Mouse (Mus musculus): ENCODE data around the gene Arf3. TPM values are rescaled to one million over a fixed set of nuclear protein-coding genes. Genes with fewer than 3 reads are reported as not detected.

The Arf3 gene
- total RNA-seq, 2 experiments from 2014 or later: 636 TPM

GRCm38 (mm10) chr15:98726079-98726478, 36.9 kb downstream of the Arf3 start:
- no peak for DNase-seq (ENCODE audit: low spot score in 2 of 2)

GRCm38 (mm10) chr15:98724441-98724840, 38.6 kb downstream of the Arf3 start:
- DNase-seq (ENCODE audit: low spot score in 2 of 2): no peak

GRCm38 (mm10) chr15:98722854-98723253, 40.2 kb downstream of the Arf3 start:
- DNase-seq (ENCODE audit: low spot score in 2 of 2): no peak

- no peak for DNase-seq (ENCODE audit: low spot score in 2 of 2)
Measured at GRCm38 (mm10) chr15:98722191-98722590, 40.8 kb downstream of the Arf3 start.

- DNase-seq (ENCODE audit: low spot score in 2 of 2): no peak
Measured at GRCm38 (mm10) chr15:98717301-98717700, 45.7 kb downstream of the Arf3 start.

GRCm38 (mm10) chr15:98714230-98714652, 48.8 kb downstream of the Arf3 start:
- no peak for DNase-seq (ENCODE audit: low spot score in 2 of 2)

GRCm38 (mm10) chr15:98710442-98710841, 52.6 kb downstream of the Arf3 start:
- DNase-seq (ENCODE audit: low spot score in 2 of 2): peak; percentile 72 to 78

- peak; percentile 87 to 90 for DNase-seq (ENCODE audit: low spot score in 2 of 2)
Measured at GRCm38 (mm10) chr15:98707766-98708372, 55.1 kb downstream of the Arf3 start, which contains the start of gene Ccdc65. TSS of gene Ccdc65 (plus strand) at chr15:98708207.

GRCm38 (mm10) chr15:98704312-98704711, 58.7 kb downstream of the Arf3 start:
- DNase-seq (ENCODE audit: low spot score in 2 of 2): no peak

- DNase-seq (ENCODE audit: low spot score in 2 of 2): peak; percentile 95 to 96
Measured at GRCm38 (mm10) chr15:98699190-98700105, 63.6 kb downstream of the Arf3 start.

GRCm38 (mm10) chr15:98696216-98696615, 66.8 kb downstream of the Arf3 start:
- no peak for DNase-seq (ENCODE audit: low spot score in 2 of 2)

GRCm38 (mm10) chr15:98695726-98696125, 67.3 kb downstream of the Arf3 start:
- no peak for DNase-seq (ENCODE audit: low spot score in 2 of 2)

- no peak for DNase-seq (ENCODE audit: low spot score in 2 of 2)
Measured at GRCm38 (mm10) chr15:98692171-98692715, 70.8 kb downstream of the Arf3 start.

GRCm38 (mm10) chr15:98691486-98692147, 71.4 kb downstream of the Arf3 start:
- no peak for DNase-seq (ENCODE audit: low spot score in 2 of 2)

GRCm38 (mm10) chr15:98689682-98690081, 73.3 kb downstream of the Arf3 start:
- DNase-seq (ENCODE audit: low spot score in 2 of 2): no peak

Other genes with a start within 250 kb of the Arf3 start
- gene Kansl2, start 228.9 kb downstream of the Arf3 start, total RNA-seq (2021): 10 to 100 TPM; 71.9 to 73.2 TPM
- 10 to 100 TPM; 36.0 to 51.6 TPM for gene Ccnt1, start 192.3 kb downstream of the Arf3 start, total RNA-seq (2021)
- gene 4930415O20Rik, start 192.2 kb downstream of the Arf3 start, total RNA-seq (2021): not detected
- 10 to 100 TPM; 41.4 to 44.6 TPM for gene Adcy6, start 153.1 kb downstream of the Arf3 start, total RNA-seq (2021)
- 100 to 1,000 TPM; 139 to 147 TPM for gene Cacnb3, start 132.4 kb downstream of the Arf3 start, total RNA-seq (2021)
- 10 to 100 TPM; 78.3 to 81.4 TPM for gene Ddx23, start 100.3 kb downstream of the Arf3 start, total RNA-seq (2021)
- gene Rnd1, start 85.8 kb downstream of the Arf3 start, total RNA-seq (2021): 10 to 100 TPM; 31.2 to 34.3 TPM
- 10 to 100 TPM in 1 of 2 experiments, 1 to 10 TPM in 1; 9.7 to 14.2 TPM for gene Ccdc65, start 55.0 kb downstream of the Arf3 start, total RNA-seq (2021)
- 1 to 10 TPM; 2.2 to 2.6 TPM for gene Fkbp11, start 35.0 kb downstream of the Arf3 start, total RNA-seq (2021)
- gene Wnt10b, start 14.9 kb upstream of the Arf3 start, total RNA-seq (2021): under 1 TPM; 0.25 to 0.37 TPM
- gene Wnt1, start 26.6 kb upstream of the Arf3 start, total RNA-seq (2021): not detected
- 100 to 1,000 TPM; 401 to 403 TPM for gene Ddn, start 46.3 kb upstream of the Arf3 start, total RNA-seq (2021)
- gene Prkag1, start 68.3 kb upstream of the Arf3 start, total RNA-seq (2021): 10 to 100 TPM; 39.3 to 41.0 TPM
- gene Kmt2d, start 108.0 kb upstream of the Arf3 start, total RNA-seq (2021): 10 to 100 TPM; 71.4 to 77.3 TPM
- 10 to 100 TPM in 1 of 2 experiments, 1 to 10 TPM in 1; 8.8 to 13.0 TPM for gene Rhebl1, start 131.3 kb upstream of the Arf3 start, total RNA-seq (2021)
- gene Dhh, start 135.3 kb upstream of the Arf3 start, total RNA-seq (2021): under 1 TPM; 0.36 to 0.57 TPM
- gene Lmbr1l, start 155.0 kb upstream of the Arf3 start, total RNA-seq (2021): 10 to 100 TPM; 17.2 to 27.3 TPM
- gene Tuba1b, start 171.4 kb upstream of the Arf3 start, total RNA-seq (2021): 100 to 1,000 TPM; 931 to 937 TPM
- not detected for gene Gm49450, start 190.3 kb upstream of the Arf3 start, total RNA-seq (2021)
- 1,000 to 10,000 TPM; 3,808 to 4,015 TPM for gene Tuba1a, start 190.5 kb upstream of the Arf3 start, total RNA-seq (2021)

Data from layer of hippocampus, postnatal 10 days (tissue).